Mouse (Mus musculus) 3134 (cell line): ENCODE results near the gene Phf1.
"Not testable (repeated sequence)": the region's sequence is repeated elsewhere in the genome, so short reads cannot be mapped to it uniquely, and the experiment has no call there.

Experiments used
- DNase-seq: peaks from one replicate; pipeline ENCODE4 v3.0.0-alpha.2; 2011; ENCODE audit warnings: low spot score; ENCODE audit not compliant: insufficient read length; ENCODE audit errors: extremely low read depth

Phf1 gene

GRCm38 (mm10) chr17:26974547-26974946, 41.7 kb downstream of the Phf1 start:
- no peak for DNase-seq

GRCm38 (mm10) chr17:26975415-26975814, 42.6 kb downstream of the Phf1 start:
- DNase-seq: no peak

- DNase-seq: not testable (repeated sequence)
Measured at GRCm38 (mm10) chr17:26977354-26977753, 44.5 kb downstream of the Phf1 start.

- DNase-seq: no peak
Measured at GRCm38 (mm10) chr17:26979426-26979825, 46.6 kb downstream of the Phf1 start.

GRCm38 (mm10) chr17:26981050-26981449, 48.2 kb downstream of the Phf1 start:
- no peak for DNase-seq

- no peak for DNase-seq
Measured at GRCm38 (mm10) chr17:26983382-26983781, 50.5 kb downstream of the Phf1 start.

- DNase-seq: no peak
Measured at GRCm38 (mm10) chr17:26985503-26986179, 52.8 kb downstream of the Phf1 start.
